Mouse (Mus musculus) stomach, postnatal 0 days (tissue): ENCODE results near the gene Agbl4.

Experiments
- CTCF ChIP-seq: IDR thresholded peaks from 2 replicates; pipeline ENCODE4 v1.5.1; 2016; ENCODE audit warnings: antibody characterized with exemption, low read depth, mild to moderate bottlenecking, moderate library complexity
- EP300 ChIP-seq: optimal IDR thresholded peaks from 2 replicates; pipeline ENCODE3; 2016; ENCODE audit warnings: antibody characterized with exemption

DNA sequence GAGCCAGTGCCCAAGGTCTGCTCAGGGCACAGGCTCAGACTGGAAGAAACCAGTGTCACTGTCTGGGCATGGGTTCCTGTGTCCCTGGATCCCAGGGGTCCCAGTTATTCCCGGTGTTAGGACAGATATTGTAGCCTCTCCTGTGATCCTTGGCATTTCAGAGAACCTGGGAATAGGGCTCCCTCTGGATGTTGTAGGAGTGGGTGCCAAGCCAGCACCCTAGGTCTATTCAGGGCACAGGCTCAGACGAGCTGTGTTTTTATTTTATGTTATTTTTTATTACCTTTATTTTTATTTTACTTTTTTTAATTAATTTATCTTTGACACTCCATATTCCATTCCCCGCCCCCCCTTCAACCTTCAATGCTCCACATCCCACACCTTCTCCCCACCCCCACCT lies 680.3 kb downstream of the Agbl4 start:
- TF ChIP-seq CTCF (no peak), EP300 (no peak)
